Mouse (Mus musculus) CD4-positive, CD25-positive, alpha-beta regulatory T cell (primary cell): ENCODE data around the gene Olfr317. TPM values are rescaled to one million over a fixed set of nuclear protein-coding genes. Genes with fewer than 3 reads are reported as not detected.

Experiments used
- polyA plus RNA-seq: library from polyadenylated mRNA; unstranded; fragments of 100-300 nt; shearing (Covaris generic); gene quantifications from one replicate; pipeline ENCODE4 v1.2.1, GENCODE M21; 2017

Gene Olfr317
- not detected for polyA plus RNA-seq

GRCm38 (mm10) chr11:58738792-58739262 is at the start of gene Olfr317:
TSS of gene Olfr317 (minus strand) at chr11:58739212.

GRCm38 (mm10) chr11:58782480-58783089 is 43.6 kb upstream of the Olfr317 start, which contains the start of gene Olfr314:
TSS of gene Olfr314 (plus strand) at chr11:58782952.

GRCm38 (mm10) chr11:58772888-58773287 is 33.9 kb upstream of the Olfr317 start, which contains the start of gene Olfr315:
TSS of gene Olfr315 (plus strand) at chr11:58773188.

GRCm38 (mm10) chr11:58752434-58752833 is 13.4 kb upstream of the Olfr317 start, which contains the start of gene Olfr316:
TSS of gene Olfr316 (plus strand) at chr11:58752734.

GRCm38 (mm10) chr11:58723914-58724313 is 15.1 kb downstream of the Olfr317 start, which contains the start of gene Olfr318:
TSS of gene Olfr318 (minus strand) at chr11:58724014.

GRCm38 (mm10) chr11:58698862-58699261 is 40.1 kb downstream of the Olfr317 start, which contains the start of gene Olfr319:
TSS of gene Olfr319 (plus strand) at chr11:58699162.

Other genes starting within 250 kb of the Olfr317 start
- not detected for gene Olfr332, start 246.7 kb downstream of the Olfr317 start, polyA plus RNA-seq
- gene Olfr331, start 236.6 kb downstream of the Olfr317 start, polyA plus RNA-seq = not detected
- 0.17 TPM for gene Olfr330, start 204.4 kb downstream of the Olfr317 start, polyA plus RNA-seq
- gene Olfr329-ps, start 192.8 kb downstream of the Olfr317 start, polyA plus RNA-seq = not detected
- not detected for gene Olfr328, start 183.6 kb downstream of the Olfr317 start, polyA plus RNA-seq
- gene Olfr224, start 168.7 kb downstream of the Olfr317 start, polyA plus RNA-seq = not detected
- gene Olfr325, start 161.5 kb downstream of the Olfr317 start, polyA plus RNA-seq = not detected
- not detected for gene Olfr324, start 144.1 kb downstream of the Olfr317 start, polyA plus RNA-seq
- not detected for gene 2210407C18Rik, start 123.1 kb downstream of the Olfr317 start, polyA plus RNA-seq
- not detected for gene Olfr323, start 108.7 kb downstream of the Olfr317 start, polyA plus RNA-seq
- not detected for gene Trim58, start 98.7 kb downstream of the Olfr317 start, polyA plus RNA-seq
- gene Olfr322, start 80.4 kb downstream of the Olfr317 start, polyA plus RNA-seq = not detected
- not detected for gene Olfr320, start 58.1 kb downstream of the Olfr317 start, polyA plus RNA-seq
- gene Olfr319, start 40.0 kb downstream of the Olfr317 start, polyA plus RNA-seq = not detected
- gene Olfr318, start 15.2 kb downstream of the Olfr317 start, polyA plus RNA-seq = not detected
- not detected for gene Olfr316, start 13.5 kb upstream of the Olfr317 start, polyA plus RNA-seq
- gene Olfr315, start 34.0 kb upstream of the Olfr317 start, polyA plus RNA-seq = not detected
- not detected for gene Olfr314, start 43.7 kb upstream of the Olfr317 start, polyA plus RNA-seq
- gene Fam183b, start 62.7 kb upstream of the Olfr317 start, polyA plus RNA-seq = 0.66 TPM
- not detected for gene Olfr313, start 75.8 kb upstream of the Olfr317 start, polyA plus RNA-seq
- gene Olfr312, start 90.0 kb upstream of the Olfr317 start, polyA plus RNA-seq = not detected
- not detected for gene Olfr311, start 100.0 kb upstream of the Olfr317 start, polyA plus RNA-seq
- gene Gm12258, start 107.9 kb upstream of the Olfr317 start, polyA plus RNA-seq = 10.4 TPM
- 11.1 TPM for gene 2810021J22Rik, start 128.0 kb upstream of the Olfr317 start, polyA plus RNA-seq
- 11.0 TPM for gene Zfp39, start 165.0 kb upstream of the Olfr317 start, polyA plus RNA-seq
- gene Btnl10, start 178.7 kb upstream of the Olfr317 start, polyA plus RNA-seq = not detected
- gene Rnf187, start 199.7 kb upstream of the Olfr317 start, polyA plus RNA-seq = 302 TPM
- gene Hist3h2ba, start 209.7 kb upstream of the Olfr317 start, polyA plus RNA-seq = 22.4 TPM
- gene Hist3h2a, start 215.5 kb upstream of the Olfr317 start, polyA plus RNA-seq = 20.4 TPM
- 0.34 TPM for gene Trim17, start 215.5 kb upstream of the Olfr317 start, polyA plus RNA-seq
- 55.0 TPM for gene Trim11, start 238.9 kb upstream of the Olfr317 start, polyA plus RNA-seq